Mouse (Mus musculus): Measurements from ENCODE around the gene Gm49321. TPM values are rescaled to one million over a fixed set of nuclear protein-coding genes. Genes with fewer than 3 reads are reported as not detected.
A peak's percentile ranks its signal among the peaks of the same experiment; 100 is the strongest.

Gm49321 gene
- polyA plus RNA-seq, 1 experiment from 2014 or later: 9.4 TPM

DNA sequence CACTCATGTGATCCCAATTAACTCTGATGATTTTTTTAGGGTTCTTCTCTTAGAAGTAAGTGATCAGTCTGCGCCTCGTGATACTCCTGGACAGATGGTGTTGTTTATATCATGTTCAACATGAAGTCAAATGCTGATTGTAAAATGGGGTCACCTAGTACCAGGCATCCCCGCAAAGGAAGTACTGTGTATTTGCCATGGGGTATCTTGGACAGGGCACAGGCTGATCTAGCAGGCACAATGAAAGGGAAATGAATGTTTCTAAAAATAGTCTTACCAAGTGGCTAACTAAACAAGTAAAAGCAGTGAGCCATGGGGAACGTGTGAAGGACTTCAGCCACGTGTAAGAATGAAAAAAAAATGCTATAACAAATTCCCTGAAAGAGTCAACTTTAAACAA is 17.3 kb downstream of the Gm49321 start:
- peak; percentile 33 for DNase-seq (ENCODE audit: low spot score)
- no peak overlapping the region for H3K9ac ChIP-seq (ENCODE audit: low read length)
- peaks cover 5% of the 10 kb centered on the region for H3K4me1 ChIP-seq (replicated peaks; ENCODE audit: control insufficient read depth, insufficient read depth, low read length)
- H3K4me2 ChIP-seq (ENCODE audit: low read length): no peak overlapping the region
- no peaks in the 10 kb centered on the region for H3K36me3 ChIP-seq (ENCODE audit: control insufficient read depth, insufficient read depth, low read length)
- H3K9me3 ChIP-seq (ENCODE audit: control insufficient read depth, low read length): no peaks in the 10 kb centered on the region
- H3K4me3 ChIP-seq (ENCODE audit: low read depth, low read length): no peak overlapping the region
- H3K27ac ChIP-seq (ENCODE audit: low read depth): no peak overlapping the region
- H3K27me3 ChIP-seq (replicated peaks; ENCODE audit: control insufficient read depth, insufficient read depth, low read length): no peaks in the 10 kb centered on the region
- WGBS: 56% methylated on average over 5 of the region's 5 CpGs
- no peak for ATAC-seq (replicated peaks; ENCODE audit: low FRiP score, low TSS enrichment, low read depth)

GRCm38 (mm10) chr12:73957676-73958075 is 20.2 kb downstream of the Gm49321 start:
- Histone ChIP-seq H3K27me3 (replicated peaks; ENCODE audit: control insufficient read depth, insufficient read depth, low read length) (no peaks in the 10 kb centered on the region), H3K9ac (ENCODE audit: low read length) (no peak overlapping the region), H3K9me3 (ENCODE audit: control insufficient read depth, low read length) (no peaks in the 10 kb centered on the region), H3K4me1 (replicated peaks; ENCODE audit: control insufficient read depth, insufficient read depth, low read length) (peaks cover 4% of the 10 kb centered on the region; the same call in 1 of the 2 replicates), H3K27ac (ENCODE audit: low read depth) (no peak overlapping the region), H3K4me3 (ENCODE audit: low read depth, low read length) (no peak overlapping the region), H3K4me2 (ENCODE audit: low read length) (no peak overlapping the region), H3K36me3 (ENCODE audit: control insufficient read depth, insufficient read depth, low read length) (no peaks in the 10 kb centered on the region)
- DNase-seq (ENCODE audit: low spot score): no peak
- WGBS: 69% methylated on average over 3 of the region's 3 CpGs
- ATAC-seq (replicated peaks; ENCODE audit: low FRiP score, low TSS enrichment, low read depth): no peak

DNA sequence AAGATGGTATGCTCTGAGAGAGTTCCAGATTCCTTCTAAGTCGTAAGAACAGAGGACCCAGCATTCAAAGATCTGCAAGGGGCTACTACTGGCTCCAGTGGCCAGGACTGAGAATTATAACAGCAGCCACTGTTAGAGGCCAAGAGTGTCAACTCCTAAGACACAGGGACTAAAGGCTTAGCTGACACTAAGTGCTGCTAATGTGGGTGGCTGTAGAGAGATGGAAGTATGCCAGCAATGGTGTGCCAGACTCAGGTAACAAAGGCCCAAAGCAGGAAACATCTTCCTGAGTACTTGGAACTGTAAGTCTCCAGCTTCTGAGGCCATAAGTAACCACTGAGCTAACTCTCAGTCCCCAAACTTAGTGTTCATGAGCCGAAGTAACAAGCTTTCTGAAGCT is 21.4 kb downstream of the Gm49321 start:
- no peaks in the 10 kb centered on the region for H3K36me3 ChIP-seq (ENCODE audit: control insufficient read depth, insufficient read depth, low read length)
- no peaks in the 10 kb centered on the region for H3K27me3 ChIP-seq (replicated peaks; ENCODE audit: control insufficient read depth, insufficient read depth, low read length)
- no peak overlapping the region for H3K9ac ChIP-seq (ENCODE audit: low read length)
- ATAC-seq (replicated peaks; ENCODE audit: low FRiP score, low TSS enrichment, low read depth) (no peak), DNase-seq (ENCODE audit: low spot score) (peak; percentile 12)
- 84% methylated on average over 2 of the region's 2 CpGs for WGBS
- H3K4me2 ChIP-seq (ENCODE audit: low read length): no peak overlapping the region
- H3K9me3 ChIP-seq (ENCODE audit: control insufficient read depth, low read length): no peaks in the 10 kb centered on the region
- H3K4me3 ChIP-seq (ENCODE audit: low read depth, low read length): no peak overlapping the region
- no peaks in the 10 kb centered on the region for H3K4me1 ChIP-seq (replicated peaks; ENCODE audit: control insufficient read depth, insufficient read depth, low read length)
- no peak overlapping the region for H3K27ac ChIP-seq (ENCODE audit: low read depth)

GRCm38 (mm10) chr12:73964291-73965281 is 27.1 kb downstream of the Gm49321 start, which contains the start of gene Snapc1:
Gene Snapc1, plus strand, starts transcription at chr12:73964481.
- H3K4me2 ChIP-seq (ENCODE audit: low read length): peak within 1 kb of the TSS; percentile 89
- peaks cover 9% of the 10 kb centered on the region for H3K4me1 ChIP-seq (replicated peaks; ENCODE audit: control insufficient read depth, insufficient read depth, low read length)
- H3K27ac ChIP-seq (ENCODE audit: low read depth): peak within 1 kb of the TSS; percentile 38
- H3K27me3 ChIP-seq (replicated peaks; ENCODE audit: control insufficient read depth, insufficient read depth, low read length): no peaks in the 10 kb centered on the region
- ATAC-seq (replicated peaks; ENCODE audit: low FRiP score, low TSS enrichment, low read depth) (peak; percentile 99), DNase-seq (ENCODE audit: low spot score) (peak; percentile 99)
- H3K36me3 ChIP-seq (ENCODE audit: control insufficient read depth, insufficient read depth, low read length): peaks cover 23% of the 10 kb centered on the region
- H3K9ac ChIP-seq (ENCODE audit: low read length): peak within 1 kb of the TSS; percentile 78
- WGBS: 2% methylated on average over 60 of the region's 60 CpGs
- H3K9me3 ChIP-seq (ENCODE audit: control insufficient read depth, low read length): no peaks in the 10 kb centered on the region
- H3K4me3 ChIP-seq (ENCODE audit: low read depth, low read length): peak within 1 kb of the TSS; percentile 86

DNA sequence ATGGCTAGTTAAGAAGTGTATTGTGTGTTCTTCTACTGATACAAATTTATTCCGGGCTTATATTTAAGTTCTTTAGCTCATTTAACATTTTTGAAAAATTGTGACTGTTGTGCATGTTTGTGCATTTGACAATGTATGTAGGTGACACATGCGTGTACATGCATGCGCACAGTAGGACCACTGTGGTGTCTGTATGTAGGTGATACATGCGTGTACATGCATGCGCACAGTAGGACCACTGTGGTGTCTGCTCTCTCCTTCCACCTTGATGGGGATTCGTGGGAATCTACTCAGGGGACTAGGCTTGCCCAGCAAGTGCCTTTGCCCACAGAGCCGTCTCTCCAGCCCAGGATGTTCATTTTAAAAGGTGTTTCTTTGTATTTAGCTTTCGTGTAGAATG is 31.7 kb downstream of the Gm49321 start:
- Histone ChIP-seq H3K27me3 (replicated peaks; ENCODE audit: control insufficient read depth, insufficient read depth, low read length) (no peaks in the 10 kb centered on the region), H3K27ac (ENCODE audit: low read depth) (no peak overlapping the region), H3K4me3 (ENCODE audit: low read depth, low read length) (no peak overlapping the region), H3K9me3 (ENCODE audit: control insufficient read depth, low read length) (peaks cover 4% of the 10 kb centered on the region; the same call in 1 of the 2 replicates), H3K36me3 (ENCODE audit: control insufficient read depth, insufficient read depth, low read length) (peaks cover 60% of the 10 kb centered on the region), H3K4me2 (ENCODE audit: low read length) (no peak overlapping the region), H3K4me1 (replicated peaks; ENCODE audit: control insufficient read depth, insufficient read depth, low read length) (peaks cover 9% of the 10 kb centered on the region), H3K9ac (ENCODE audit: low read length) (no peak overlapping the region)
- DNase-seq (ENCODE audit: low spot score): no peak
- no peak for ATAC-seq (replicated peaks; ENCODE audit: low FRiP score, low TSS enrichment, low read depth)
- WGBS: 95% methylated on average over 8 of the region's 8 CpGs

DNA sequence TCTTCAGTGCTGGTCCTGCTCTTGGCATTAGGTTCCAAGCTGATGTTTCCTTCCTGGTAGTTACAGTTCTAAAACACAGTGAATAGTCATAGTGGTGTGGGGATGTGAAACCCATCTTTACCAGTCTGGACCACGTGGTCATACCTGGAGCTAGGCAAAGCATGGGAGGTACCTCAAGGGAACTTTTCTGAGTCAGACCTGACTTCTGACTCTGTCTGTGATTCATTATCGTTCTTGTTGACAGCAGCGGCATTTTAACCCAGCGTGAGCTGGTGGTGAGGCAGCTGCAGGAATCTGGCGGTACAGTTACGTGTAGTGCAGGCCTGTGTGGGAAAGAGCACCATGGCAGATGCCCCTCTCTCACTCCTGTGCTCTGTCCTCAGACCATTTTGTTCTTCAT is 37.1 kb downstream of the Gm49321 start:
- peaks cover 88% of the 10 kb centered on the region for H3K36me3 ChIP-seq (ENCODE audit: control insufficient read depth, insufficient read depth, low read length)
- H3K27ac ChIP-seq (ENCODE audit: low read depth): no peak overlapping the region
- H3K4me2 ChIP-seq (ENCODE audit: low read length): no peak overlapping the region
- no peak overlapping the region for H3K9ac ChIP-seq (ENCODE audit: low read length)
- DNase-seq (ENCODE audit: low spot score) (no peak), ATAC-seq (replicated peaks; ENCODE audit: low FRiP score, low TSS enrichment, low read depth) (no peak)
- H3K4me3 ChIP-seq (ENCODE audit: low read depth, low read length): no peak overlapping the region
- no peaks in the 10 kb centered on the region for H3K27me3 ChIP-seq (replicated peaks; ENCODE audit: control insufficient read depth, insufficient read depth, low read length)
- 95% methylated on average over 6 of the region's 6 CpGs for WGBS
- no peaks in the 10 kb centered on the region for H3K4me1 ChIP-seq (replicated peaks; ENCODE audit: control insufficient read depth, insufficient read depth, low read length)
- peaks cover 4% of the 10 kb centered on the region; the same call in 1 of the 2 replicates for H3K9me3 ChIP-seq (ENCODE audit: control insufficient read depth, low read length)

- 93% methylated on average over 3 of the region's 3 CpGs for WGBS
- no peak overlapping the region for H3K27ac ChIP-seq (ENCODE audit: low read depth)
- no peak for DNase-seq (ENCODE audit: low spot score)
- no peak for ATAC-seq (replicated peaks; ENCODE audit: low FRiP score, low TSS enrichment, low read depth)
- no peak overlapping the region for H3K9ac ChIP-seq (ENCODE audit: low read length)
- H3K9me3 ChIP-seq (ENCODE audit: control insufficient read depth, low read length): no peaks in the 10 kb centered on the region
- H3K4me3 ChIP-seq (ENCODE audit: low read depth, low read length): no peak overlapping the region
- H3K36me3 ChIP-seq (ENCODE audit: control insufficient read depth, insufficient read depth, low read length): peaks cover 86% of the 10 kb centered on the region
- H3K4me1 ChIP-seq (replicated peaks; ENCODE audit: control insufficient read depth, insufficient read depth, low read length): no peaks in the 10 kb centered on the region
- H3K4me2 ChIP-seq (ENCODE audit: low read length): no peak overlapping the region
- no peaks in the 10 kb centered on the region for H3K27me3 ChIP-seq (replicated peaks; ENCODE audit: control insufficient read depth, insufficient read depth, low read length)
Measured at GRCm38 (mm10) chr12:73978144-73978543, 40.7 kb downstream of the Gm49321 start.

DNA sequence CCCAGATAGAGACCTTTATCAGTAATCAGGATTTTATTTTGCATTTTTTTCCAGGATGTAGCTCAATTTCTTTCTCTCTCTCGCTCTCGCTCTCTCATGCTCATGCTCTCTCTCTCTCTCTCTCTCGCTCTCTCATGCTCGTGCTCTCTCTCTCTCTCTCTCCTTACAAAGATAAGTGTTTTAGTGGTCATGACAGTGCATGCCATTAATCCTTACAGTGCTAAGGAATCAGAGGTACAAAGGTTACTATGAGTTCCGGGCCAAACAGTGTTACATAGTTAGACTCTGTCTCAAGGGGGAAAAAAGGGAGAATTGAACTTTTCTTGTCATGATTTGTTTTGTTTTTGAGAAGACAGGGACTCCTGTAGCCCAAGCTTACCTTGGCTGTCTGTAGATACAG is 42.2 kb downstream of the Gm49321 start:
- Histone ChIP-seq H3K36me3 (ENCODE audit: control insufficient read depth, insufficient read depth, low read length) (peaks cover 91% of the 10 kb centered on the region), H3K9me3 (ENCODE audit: control insufficient read depth, low read length) (no peaks in the 10 kb centered on the region), H3K9ac (ENCODE audit: low read length) (no peak overlapping the region), H3K4me2 (ENCODE audit: low read length) (no peak overlapping the region), H3K4me3 (ENCODE audit: low read depth, low read length) (no peak overlapping the region), H3K27me3 (replicated peaks; ENCODE audit: control insufficient read depth, insufficient read depth, low read length) (no peaks in the 10 kb centered on the region), H3K4me1 (replicated peaks; ENCODE audit: control insufficient read depth, insufficient read depth, low read length) (no peaks in the 10 kb centered on the region), H3K27ac (ENCODE audit: low read depth) (no peak overlapping the region)
- 90% methylated on average over 5 of the region's 5 CpGs for WGBS
- DNase-seq (ENCODE audit: low spot score): no peak
- ATAC-seq (replicated peaks; ENCODE audit: low FRiP score, low TSS enrichment, low read depth): no peak

Measured in intestine, embryonic 14.5 days (tissue).